Mouse (Mus musculus): ENCODE data around the gene Creb5. TPM values are rescaled to one million over a fixed set of nuclear protein-coding genes. Genes with fewer than 3 reads are reported as not detected.

The Creb5 gene
- total and polyA plus RNA-seq, 3 experiments, result 3.5 to 8.4 (median 6.1) TPM

- Histone ChIP-seq H3K79me2 (replicated peaks; ENCODE audit: control insufficient read depth, insufficient read depth, low read length) (no peaks in the 10 kb centered on the region), H3K36me3 (ENCODE audit: control insufficient read depth, insufficient read depth, low read length) (no peaks in the 10 kb centered on the region), H3K27ac (no peak overlapping the region), H3K9ac (ENCODE audit: low read depth, low read length) (no peak overlapping the region), H3K4me3 (no peak overlapping the region), H3K27me3 (ENCODE audit: control insufficient read depth, insufficient read depth, low read length) (no peaks in the 10 kb centered on the region), H3K4me1 (ENCODE audit: control insufficient read depth, insufficient read depth, low read length) (no peaks in the 10 kb centered on the region)
- 70% methylated on average over 6 of the region's 6 CpGs for WGBS
- intact Hi-C loops (cut with DNase I), result no loop called here
- no peak for TF ChIP-seq EP300 (IDR thresholded peaks at IDR 0.05; ENCODE audit: insufficient read depth, low read depth, low read length)
- DNase-seq, result no peak
Observed at GRCm38 (mm10) chr6:53735696-53736095, 448.6 kb downstream of the Creb5 start.

- H3K4me1 ChIP-seq (ENCODE audit: control insufficient read depth, insufficient read depth, low read length), result no peaks in the 10 kb centered on the region
- no peak for TF ChIP-seq EP300 (IDR thresholded peaks at IDR 0.05; ENCODE audit: insufficient read depth, low read depth, low read length)
- no peak overlapping the region for H3K4me3 ChIP-seq
- no peak overlapping the region for H3K9ac ChIP-seq (ENCODE audit: low read depth, low read length)
- no peaks in the 10 kb centered on the region for H3K36me3 ChIP-seq (ENCODE audit: control insufficient read depth, insufficient read depth, low read length)
- intact Hi-C loops (cut with DNase I), result no loop called here
- no peaks in the 10 kb centered on the region for H3K27me3 ChIP-seq (ENCODE audit: control insufficient read depth, insufficient read depth, low read length)
- no peak overlapping the region for H3K27ac ChIP-seq
- H3K79me2 ChIP-seq (replicated peaks; ENCODE audit: control insufficient read depth, insufficient read depth, low read length), result no peaks in the 10 kb centered on the region
- no peak for DNase-seq
Observed at GRCm38 (mm10) chr6:53738206-53738605, 451.1 kb downstream of the Creb5 start.

DNA sequence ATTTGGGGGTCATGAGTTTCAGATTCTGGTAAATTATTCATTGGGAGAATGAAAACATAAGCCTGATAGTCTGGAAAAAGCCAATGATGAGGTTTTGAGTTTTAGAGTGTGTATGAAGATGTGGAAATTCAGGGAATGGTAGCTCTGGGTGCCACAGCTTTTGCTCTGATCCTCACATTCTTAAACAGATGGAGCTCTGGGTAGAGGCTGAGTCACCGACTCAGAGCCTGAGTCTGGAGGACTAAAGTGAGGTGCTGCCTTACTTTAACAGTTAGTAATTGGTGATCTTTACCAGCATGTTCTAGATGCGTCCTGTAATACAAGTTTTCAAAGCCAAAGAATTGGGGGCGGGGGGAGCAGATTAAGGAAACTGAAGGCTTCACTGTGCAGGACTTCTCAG is 454.2 kb downstream of the Creb5 start:
- intact Hi-C loops (cut with DNase I), result no loop called here
- H3K36me3 ChIP-seq (ENCODE audit: control insufficient read depth, insufficient read depth, low read length), result no peaks in the 10 kb centered on the region
- H3K27me3 ChIP-seq (ENCODE audit: control insufficient read depth, insufficient read depth, low read length), result no peaks in the 10 kb centered on the region
- no peak overlapping the region for H3K27ac ChIP-seq
- no peaks in the 10 kb centered on the region for H3K79me2 ChIP-seq (replicated peaks; ENCODE audit: control insufficient read depth, insufficient read depth, low read length)
- no peaks in the 10 kb centered on the region for H3K4me1 ChIP-seq (ENCODE audit: control insufficient read depth, insufficient read depth, low read length)
- DNase-seq, result no peak
- no peak overlapping the region for H3K9ac ChIP-seq (ENCODE audit: low read depth, low read length)
- WGBS, result 84% methylated on average over 3 of the region's 3 CpGs
- TF ChIP-seq POLR2A (IDR thresholded peaks at IDR 0.05; ENCODE audit: insufficient read depth, low read depth, low read length), result no peak
- no peak for TF ChIP-seq EP300 (IDR thresholded peaks at IDR 0.05; ENCODE audit: insufficient read depth, low read depth, low read length)
- TF ChIP-seq CTCF (IDR thresholded peaks at IDR 0.05), result no peak
- no peak overlapping the region for H3K4me3 ChIP-seq

Other genes starting within 250 kb of the Creb5 start
- gene Jazf1, start 218.6 kb upstream of the Creb5 start, total RNA-seq (2021), result 1 to 10 TPM; 1.4 to 2.6 TPM
- gene Jazf1, start 218.6 kb upstream of the Creb5 start, polyA plus RNA-seq (2012; rRNA removed), result 1.2 and 2.2 TPM in 2 replicates

All from heart, adult 2 months (tissue).